Mouse (Mus musculus): ENCODE results near the gene Gm16223. TPM values are rescaled to one million over a fixed set of nuclear protein-coding genes. Genes with fewer than 3 reads are reported as not detected.

Gene Gm16223
- total RNA-seq, 1 experiment = 0.09 TPM

- in situ Hi-C loops (cut with MboI; ENCODE audit: low sequenced_read_pairs in 2 of 2, unreplicated experiment in 2 of 2) = no loop called here
- Histone ChIP-seq H3K36me3 (ENCODE audit: control insufficient read depth, insufficient read depth, low read length, poor library complexity, severe bottlenecking) (no peaks in the 10 kb centered on the region), H3K9me3 (ENCODE audit: control insufficient read depth, insufficient read depth, low read depth, low read length) (no peaks in the 10 kb centered on the region), H3K9ac (ENCODE audit: insufficient read depth, low read depth, low read length, poor library complexity, severe bottlenecking) (no peak overlapping the region), H3K27ac (ENCODE audit: insufficient read depth, low read depth, low read length, poor library complexity, severe bottlenecking) (no peak overlapping the region), H3K4me1 (ENCODE audit: control insufficient read depth in 2 of 2, insufficient read depth in 2 of 2, low read length in 2 of 2, poor library complexity in 1 of 2) (no peaks in the 10 kb centered on the region), H3K4me3 (ENCODE audit: insufficient read depth in 1 of 2, low read depth in 1 of 2, low read length in 2 of 2, poor library complexity in 1 of 2, severe bottlenecking in 1 of 2) (no peak overlapping the region)
- DNase-seq (ENCODE audit: low read depth, low spot score) = no peak
- TF ChIP-seq HCFC1 (IDR thresholded peaks at IDR 0.05; ENCODE audit: borderline replicate concordance, insufficient read depth, low read length) = no peak
- no peak for TF ChIP-seq ZNF384 (IDR thresholded peaks at IDR 0.05; ENCODE audit: low read depth, low read length)
- TF ChIP-seq ZC3H11A (IDR thresholded peaks at IDR 0.05; ENCODE audit: borderline replicate concordance, low read depth, low read length) = no peak
- no peak for TF ChIP-seq MAFK (IDR thresholded peaks at IDR 0.05; ENCODE audit: insufficient read depth, low read depth, low read length)
- TF ChIP-seq CHD2 (IDR thresholded peaks at IDR 0.05; ENCODE audit: low read depth, low read length) = no peak
These were observed 139.8 kb downstream of the Gm16223 start for GRCm38 (mm10) chr5:42207456-42208122.

GRCm38 (mm10) chr5:42211554-42212338, 144.0 kb downstream of the Gm16223 start:
- Histone ChIP-seq H3K4me1 (ENCODE audit: control insufficient read depth in 2 of 2, insufficient read depth in 2 of 2, low read length in 2 of 2, poor library complexity in 1 of 2) (no peaks in the 10 kb centered on the region), H3K9me3 (ENCODE audit: control insufficient read depth, insufficient read depth, low read depth, low read length) (no peaks in the 10 kb centered on the region), H3K4me3 (ENCODE audit: insufficient read depth in 1 of 2, low read depth in 1 of 2, low read length in 2 of 2, poor library complexity in 1 of 2, severe bottlenecking in 1 of 2) (no peak overlapping the region), H3K27ac (ENCODE audit: insufficient read depth, low read depth, low read length, poor library complexity, severe bottlenecking) (no peak overlapping the region), H3K9ac (ENCODE audit: insufficient read depth, low read depth, low read length, poor library complexity, severe bottlenecking) (no peak overlapping the region), H3K36me3 (ENCODE audit: control insufficient read depth, insufficient read depth, low read length, poor library complexity, severe bottlenecking) (no peaks in the 10 kb centered on the region)
- TF ChIP-seq ZNF384 (IDR thresholded peaks at IDR 0.05; ENCODE audit: low read depth, low read length) = no peak
- no peak for DNase-seq (ENCODE audit: low read depth, low spot score)
- in situ Hi-C loops (cut with MboI; ENCODE audit: low sequenced_read_pairs in 2 of 2, unreplicated experiment in 2 of 2) = no loop called here

- Histone ChIP-seq H3K4me3 (ENCODE audit: insufficient read depth in 1 of 2, low read depth in 1 of 2, low read length in 2 of 2, poor library complexity in 1 of 2, severe bottlenecking in 1 of 2) (no peak overlapping the region), H3K4me1 (ENCODE audit: control insufficient read depth in 2 of 2, insufficient read depth in 2 of 2, low read length in 2 of 2, poor library complexity in 1 of 2) (no peaks in the 10 kb centered on the region), H3K9me3 (ENCODE audit: control insufficient read depth, insufficient read depth, low read depth, low read length) (no peaks in the 10 kb centered on the region), H3K9ac (ENCODE audit: insufficient read depth, low read depth, low read length, poor library complexity, severe bottlenecking) (no peak overlapping the region), H3K36me3 (ENCODE audit: control insufficient read depth, insufficient read depth, low read length, poor library complexity, severe bottlenecking) (no peaks in the 10 kb centered on the region), H3K27ac (ENCODE audit: insufficient read depth, low read depth, low read length, poor library complexity, severe bottlenecking) (no peak overlapping the region)
- TF ChIP-seq ZC3H11A (IDR thresholded peaks at IDR 0.05; ENCODE audit: borderline replicate concordance, low read depth, low read length) (no peak), HCFC1 (IDR thresholded peaks at IDR 0.05; ENCODE audit: borderline replicate concordance, insufficient read depth, low read length) (no peak), CHD2 (IDR thresholded peaks at IDR 0.05; ENCODE audit: low read depth, low read length) (no peak), MAFK (IDR thresholded peaks at IDR 0.05; ENCODE audit: insufficient read depth, low read depth, low read length) (no peak), ZNF384 (IDR thresholded peaks at IDR 0.05; ENCODE audit: low read depth, low read length) (no peak)
- in situ Hi-C loops (cut with MboI; ENCODE audit: low sequenced_read_pairs in 2 of 2, unreplicated experiment in 2 of 2) = no loop called here
- no peak for DNase-seq (ENCODE audit: low read depth, low spot score)
These were observed 144.6 kb downstream of the Gm16223 start for GRCm38 (mm10) chr5:42212353-42212752.

- in situ Hi-C loops (cut with MboI; ENCODE audit: low sequenced_read_pairs in 2 of 2, unreplicated experiment in 2 of 2) = no loop called here
- no peaks in the 10 kb centered on the region for H3K4me1 ChIP-seq (ENCODE audit: control insufficient read depth in 2 of 2, insufficient read depth in 2 of 2, low read length in 2 of 2, poor library complexity in 1 of 2)
- no peaks in the 10 kb centered on the region for H3K9me3 ChIP-seq (ENCODE audit: control insufficient read depth, insufficient read depth, low read depth, low read length)
- no peak for TF ChIP-seq HCFC1 (IDR thresholded peaks at IDR 0.05; ENCODE audit: borderline replicate concordance, insufficient read depth, low read length)
- H3K4me3 ChIP-seq (ENCODE audit: insufficient read depth in 1 of 2, low read depth in 1 of 2, low read length in 2 of 2, poor library complexity in 1 of 2, severe bottlenecking in 1 of 2) = no peak overlapping the region
- no peaks in the 10 kb centered on the region for H3K36me3 ChIP-seq (ENCODE audit: control insufficient read depth, insufficient read depth, low read length, poor library complexity, severe bottlenecking)
- no peak for DNase-seq (ENCODE audit: low read depth, low spot score)
- no peak overlapping the region for H3K9ac ChIP-seq (ENCODE audit: insufficient read depth, low read depth, low read length, poor library complexity, severe bottlenecking)
- H3K27ac ChIP-seq (ENCODE audit: insufficient read depth, low read depth, low read length, poor library complexity, severe bottlenecking) = no peak overlapping the region
These were observed 157.1 kb downstream of the Gm16223 start for GRCm38 (mm10) chr5:42224840-42225239.

GRCm38 (mm10) chr5:42228631-42229030, 160.9 kb downstream of the Gm16223 start:
- Histone ChIP-seq H3K9me3 (ENCODE audit: control insufficient read depth, insufficient read depth, low read depth, low read length) (no peaks in the 10 kb centered on the region), H3K9ac (ENCODE audit: insufficient read depth, low read depth, low read length, poor library complexity, severe bottlenecking) (no peak overlapping the region), H3K27ac (ENCODE audit: insufficient read depth, low read depth, low read length, poor library complexity, severe bottlenecking) (no peak overlapping the region), H3K36me3 (ENCODE audit: control insufficient read depth, insufficient read depth, low read length, poor library complexity, severe bottlenecking) (no peaks in the 10 kb centered on the region), H3K4me1 (ENCODE audit: control insufficient read depth in 2 of 2, insufficient read depth in 2 of 2, low read length in 2 of 2, poor library complexity in 1 of 2) (no peaks in the 10 kb centered on the region), H3K4me3 (ENCODE audit: insufficient read depth in 1 of 2, low read depth in 1 of 2, low read length in 2 of 2, poor library complexity in 1 of 2, severe bottlenecking in 1 of 2) (no peak overlapping the region)
- TF ChIP-seq HCFC1 (IDR thresholded peaks at IDR 0.05; ENCODE audit: borderline replicate concordance, insufficient read depth, low read length) = no peak
- no peak for TF ChIP-seq ZC3H11A (IDR thresholded peaks at IDR 0.05; ENCODE audit: borderline replicate concordance, low read depth, low read length)
- no peak for TF ChIP-seq CHD2 (IDR thresholded peaks at IDR 0.05; ENCODE audit: low read depth, low read length)
- TF ChIP-seq ZNF384 (IDR thresholded peaks at IDR 0.05; ENCODE audit: low read depth, low read length) = no peak
- TF ChIP-seq MAFK (IDR thresholded peaks at IDR 0.05; ENCODE audit: insufficient read depth, low read depth, low read length) = no peak
- in situ Hi-C loops (cut with MboI; ENCODE audit: low sequenced_read_pairs in 2 of 2, unreplicated experiment in 2 of 2) = no loop called here
- DNase-seq (ENCODE audit: low read depth, low spot score) = no peak

All from ES-E14 (cell line).